Mouse (Mus musculus): ENCODE measurements around the gene Arg2. TPM values are rescaled to one million over a fixed set of nuclear protein-coding genes. Genes with fewer than 3 reads are reported as not detected.

Gene Arg2
- total and polyA plus RNA-seq, 3 experiments: not detected

DNA sequence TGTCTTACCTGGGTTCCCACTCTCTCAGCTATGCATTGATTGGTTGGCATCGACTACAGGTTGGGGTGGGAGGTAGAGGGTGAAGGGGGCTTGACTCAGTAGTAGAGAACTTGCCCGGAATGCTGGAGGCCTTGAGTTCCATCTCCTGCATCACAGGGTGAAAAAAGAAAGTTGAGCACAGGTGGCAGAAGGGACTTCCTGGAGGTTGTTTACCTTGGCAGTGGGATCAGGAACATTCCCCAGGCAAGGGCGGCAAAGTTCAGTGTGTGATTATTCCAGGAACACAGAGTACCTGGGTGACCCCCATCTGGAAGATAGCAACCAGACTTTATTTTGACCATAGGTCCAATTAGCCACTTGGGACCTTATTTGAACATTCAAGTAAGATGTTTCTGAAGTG lies 26.8 kb upstream of the Arg2 start:
- TF ChIP-seq ELF1 (IDR thresholded peaks at IDR 0.05; ENCODE audit: low read depth, low read length) (no peak), CHD1 (IDR thresholded peaks at IDR 0.05; ENCODE audit: low read depth, low read length) (no peak), CTCF (IDR thresholded peaks at IDR 0.05 in 2 of 3, conservative IDR thresholded peaks at IDR 0.05 in 1 of 3; ENCODE audit: control insufficient read depth in 1 of 3, insufficient read depth in 1 of 3, low read depth in 2 of 3, low read length in 3 of 3, poor library complexity in 1 of 3, severe bottlenecking in 1 of 3) (no peak), CHD2 (IDR thresholded peaks at IDR 0.05; ENCODE audit: low read length) (no peak), MYB (IDR thresholded peaks at IDR 0.05; ENCODE audit: low read depth, low read length) (no peak), NELFE (IDR thresholded peaks at IDR 0.05; ENCODE audit: low read depth, low read length) (no peak), TCF12 (IDR thresholded peaks at IDR 0.05; ENCODE audit: low read depth, low read length) (no peak)
- Histone ChIP-seq H3K27ac (ENCODE audit: control insufficient read depth, low read depth, low read length) (no peak overlapping the region), H3K36me3 (ENCODE audit: control insufficient read depth in 1 of 2, insufficient read depth in 2 of 2, low read length in 2 of 2) (no peaks in the 10 kb centered on the region), H3K4me1 (ENCODE audit: control insufficient read depth in 1 of 2, insufficient read depth in 2 of 2, low read length in 2 of 2) (no peaks in the 10 kb centered on the region), H3K27me3 (ENCODE audit: control insufficient read depth in 1 of 2, insufficient read depth in 2 of 2, low read length in 2 of 2) (peaks cover 3 to 7% of the 10 kb centered on the region in 2 experiments), H3K9ac (ENCODE audit: control insufficient read depth, low read depth, low read length, poor library complexity, severe bottlenecking) (no peak overlapping the region), H3K9me3 (replicated peaks; ENCODE audit: insufficient read depth, low read length) (no peaks in the 10 kb centered on the region), H3K79me2 (ENCODE audit: control insufficient read depth, insufficient read depth, low read length, poor library complexity) (no peaks in the 10 kb centered on the region), H3K4me3 (ENCODE audit: control insufficient read depth in 1 of 2, insufficient read depth in 1 of 2, low read depth in 2 of 2, low read length in 2 of 2) (no peak overlapping the region)
- DNase-seq (ENCODE audit: low read depth, low spot score): no peak

DNA sequence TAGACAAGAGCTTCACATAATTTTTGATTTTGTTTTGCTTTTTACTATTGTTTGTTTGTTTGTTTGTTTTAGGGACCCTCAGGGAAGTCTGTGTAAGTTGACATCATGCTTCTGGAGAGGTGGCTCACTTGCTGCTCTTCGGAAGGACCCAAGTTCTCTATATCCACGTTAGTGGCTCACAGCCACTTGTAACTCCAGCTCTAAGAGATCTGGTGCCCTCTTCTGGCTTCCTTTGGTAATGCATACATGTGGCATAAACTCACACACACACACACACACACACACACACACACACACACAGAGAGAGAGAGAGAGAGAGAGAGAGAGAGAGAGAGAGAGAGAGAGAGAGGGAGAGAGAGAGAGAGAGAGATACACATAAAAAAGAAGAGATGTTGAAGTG lies 26.0 kb upstream of the Arg2 start:
- TF ChIP-seq CTCF (IDR thresholded peaks at IDR 0.05 in 2 of 3, conservative IDR thresholded peaks at IDR 0.05 in 1 of 3; ENCODE audit: control insufficient read depth in 1 of 3, insufficient read depth in 1 of 3, low read depth in 2 of 3, low read length in 3 of 3, poor library complexity in 1 of 3, severe bottlenecking in 1 of 3) (peak in 2 of 3 experiments; percentile 16 to 32; a peak in 3 of 6 replicates), SMC3 (IDR thresholded peaks at IDR 0.05; ENCODE audit: low read depth, low read length) (0 out of 2 replicates have a peak, but pooled peaks have one; percentile 14), KAT2A (conservative IDR thresholded peaks at IDR 0.05; ENCODE audit: low read depth, low read length) (no peak), MAFK (IDR thresholded peaks at IDR 0.05; ENCODE audit: borderline replicate concordance, low read depth, low read length) (no peak), GATA1 (IDR thresholded peaks at IDR 0.05; ENCODE audit: low read depth, low read length) (no peak), RAD21 (IDR thresholded peaks at IDR 0.05; ENCODE audit: low read depth, low read length) (peak; percentile 9)

DNA sequence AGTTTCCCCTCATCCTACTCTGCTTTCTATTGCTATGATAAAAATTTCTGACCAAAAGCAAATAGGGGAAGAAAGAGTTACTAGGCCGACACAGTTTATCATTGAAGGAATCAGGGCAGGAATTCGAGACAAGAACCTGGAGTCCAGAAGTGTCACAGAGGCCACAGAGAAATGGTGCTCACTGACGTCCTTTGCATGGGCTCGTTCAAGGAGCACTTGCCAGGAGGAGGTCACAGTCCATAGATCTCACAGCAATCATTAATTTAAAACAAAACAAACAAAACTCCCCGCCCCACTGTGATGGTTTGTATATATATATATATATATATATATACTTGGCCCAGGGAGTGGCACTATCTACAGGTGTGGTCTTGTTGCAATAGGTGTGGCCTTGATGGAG lies 25.3 kb upstream of the Arg2 start:
- Histone ChIP-seq H3K4me3 (ENCODE audit: control insufficient read depth in 1 of 2, insufficient read depth in 1 of 2, low read depth in 2 of 2, low read length in 2 of 2) (no peak overlapping the region), H3K27me3 (ENCODE audit: control insufficient read depth in 1 of 2, insufficient read depth in 2 of 2, low read length in 2 of 2) (peaks cover 0 to 7% of the 10 kb centered on the region in 2 experiments; a peak in 3 of 4 replicates), H3K9me3 (replicated peaks; ENCODE audit: insufficient read depth, low read length) (no peaks in the 10 kb centered on the region), H3K36me3 (ENCODE audit: control insufficient read depth in 1 of 2, insufficient read depth in 2 of 2, low read length in 2 of 2) (no peaks in the 10 kb centered on the region), H3K79me2 (ENCODE audit: control insufficient read depth, insufficient read depth, low read length, poor library complexity) (no peaks in the 10 kb centered on the region), H3K27ac (ENCODE audit: control insufficient read depth, low read depth, low read length) (no peak overlapping the region), H3K9ac (ENCODE audit: control insufficient read depth, low read depth, low read length, poor library complexity, severe bottlenecking) (no peak overlapping the region), H3K4me1 (ENCODE audit: control insufficient read depth in 1 of 2, insufficient read depth in 2 of 2, low read length in 2 of 2) (no peaks in the 10 kb centered on the region)
- TF ChIP-seq ZNF384 (IDR thresholded peaks at IDR 0.05; ENCODE audit: low read depth, low read length): no peak
- no peak for DNase-seq (ENCODE audit: low read depth, low spot score)

More for the DNA sequence above, 26.0 kb upstream of the Arg2 start:
- Histone ChIP-seq H3K79me2 (ENCODE audit: control insufficient read depth, insufficient read depth, low read length, poor library complexity) (no peaks in the 10 kb centered on the region), H3K27me3 (ENCODE audit: control insufficient read depth in 1 of 2, insufficient read depth in 2 of 2, low read length in 2 of 2) (peaks cover 3 to 7% of the 10 kb centered on the region in 2 experiments), H3K4me3 (ENCODE audit: control insufficient read depth in 1 of 2, insufficient read depth in 1 of 2, low read depth in 2 of 2, low read length in 2 of 2) (no peak overlapping the region), H3K9me3 (replicated peaks; ENCODE audit: insufficient read depth, low read length) (no peaks in the 10 kb centered on the region), H3K9ac (ENCODE audit: control insufficient read depth, low read depth, low read length, poor library complexity, severe bottlenecking) (no peak overlapping the region), H3K36me3 (ENCODE audit: control insufficient read depth in 1 of 2, insufficient read depth in 2 of 2, low read length in 2 of 2) (no peaks in the 10 kb centered on the region), H3K27ac (ENCODE audit: control insufficient read depth, low read depth, low read length) (no peak overlapping the region), H3K4me1 (ENCODE audit: control insufficient read depth in 1 of 2, insufficient read depth in 2 of 2, low read length in 2 of 2) (no peaks in the 10 kb centered on the region)
- DNase-seq (ENCODE audit: low read depth, low spot score): peak; percentile 47

Measured in MEL (cell line).